Mouse (Mus musculus) liver, adult 2 months (tissue): ENCODE measurements around the gene Dnm3.

Experiments used
- CTCF ChIP-seq: fragments of 200-500 bp; IDR thresholded peaks from 2 replicates; pipeline ENCODE4 v1.5.1; 2011; ENCODE audit warnings: low read depth, low read length, control low read depth
- POLR2A ChIP-seq: fragments of 200-500 bp; IDR thresholded peaks from 2 replicates; pipeline ENCODE4 v1.6.1; 2011; ENCODE audit warnings: low read length, control low read depth; ENCODE audit not compliant: insufficient read depth; ENCODE audit errors: extremely low read depth

- TF ChIP-seq CTCF (no peak), POLR2A (no peak)
Measured at GRCm38 (mm10) chr1:162008208-162008607, 469.6 kb downstream of the Dnm3 start.
